Mouse (Mus musculus): ENCODE data around the gene Pde4d. TPM values are rescaled to one million over a fixed set of nuclear protein-coding genes. Genes with fewer than 3 reads are reported as not detected.
A peak's percentile ranks its signal among the peaks of the same experiment; 100 is the strongest.

Pde4d gene
- polyA plus RNA-seq, 1 experiment from 2014 or later: 19.0 TPM

DNA sequence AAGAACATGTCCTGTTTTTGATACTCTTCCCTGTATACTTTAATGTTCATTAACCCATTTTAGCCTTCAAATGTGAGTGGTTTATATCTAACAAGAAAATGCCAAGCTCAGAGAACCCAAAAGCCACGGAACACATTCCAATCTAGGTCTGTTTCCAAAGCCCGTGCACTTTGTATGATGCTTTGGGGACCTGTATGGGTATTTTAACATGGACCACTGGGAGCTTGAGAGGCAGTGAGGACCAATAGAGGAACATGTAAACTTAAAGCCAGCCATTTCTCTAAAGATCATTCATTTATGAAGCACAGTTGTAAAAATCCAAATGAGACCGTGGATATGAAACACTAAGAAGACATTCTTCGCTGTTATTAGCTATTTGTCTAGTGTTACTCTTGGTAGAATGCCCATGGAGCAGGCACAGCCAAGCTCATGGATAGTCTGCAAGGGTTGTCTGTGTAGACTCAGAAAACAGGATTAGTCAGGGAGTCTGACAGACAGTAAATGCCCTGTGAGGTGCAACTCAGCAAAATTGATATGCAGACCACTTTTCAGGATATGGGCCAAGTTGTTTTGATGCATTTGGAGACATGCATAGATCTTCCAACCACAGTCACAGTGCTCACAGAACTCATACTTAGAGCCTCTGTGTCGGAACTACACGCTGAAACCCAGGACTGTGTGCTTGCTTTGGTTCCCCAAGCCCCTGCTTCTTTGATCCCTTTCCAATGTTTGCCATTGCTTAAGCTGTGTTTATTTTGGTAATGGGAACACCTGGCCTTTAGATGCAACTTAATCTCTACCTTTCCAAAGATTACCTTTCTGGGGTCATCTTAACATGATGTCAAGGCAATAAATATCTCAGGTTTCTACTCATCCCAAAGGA is 1272.7 kb downstream of the Pde4d start:
- no peak overlapping the region for H3K4me2 ChIP-seq
- ATAC-seq (replicated peaks; ENCODE audit: low FRiP score) (no peak), DNase-seq (ENCODE audit: low spot score) (no peak)
- H3K4me3 ChIP-seq (ENCODE audit: low read depth, low read length): no peak overlapping the region
- no peaks in the 10 kb centered on the region for H3K27me3 ChIP-seq (replicated peaks; ENCODE audit: control insufficient read depth, insufficient read depth, low read length)
- H3K4me1 ChIP-seq (replicated peaks; ENCODE audit: control insufficient read depth, insufficient read depth, low read length): 0 out of 2 replicates have a peak, but pooled peaks cover 3% of the 10 kb centered on the region
- H3K36me3 ChIP-seq (ENCODE audit: control insufficient read depth, insufficient read depth, low read length): no peaks in the 10 kb centered on the region
- 85% methylated on average over 6 of the region's 6 CpGs for WGBS
- no peak overlapping the region for H3K9ac ChIP-seq (ENCODE audit: low read depth, low read length)
- H3K9me3 ChIP-seq (ENCODE audit: control insufficient read depth, low read length): no peaks in the 10 kb centered on the region
- no peak overlapping the region for H3K27ac ChIP-seq (ENCODE audit: low read depth, low read length)

GRCm38 (mm10) chr13:109727346-109727745 is 1277.6 kb downstream of the Pde4d start:
- Histone ChIP-seq H3K27me3 (replicated peaks; ENCODE audit: control insufficient read depth, insufficient read depth, low read length) (no peaks in the 10 kb centered on the region), H3K36me3 (ENCODE audit: control insufficient read depth, insufficient read depth, low read length) (no peaks in the 10 kb centered on the region), H3K9ac (ENCODE audit: low read depth, low read length) (no peak overlapping the region), H3K4me3 (ENCODE audit: low read depth, low read length) (no peak overlapping the region), H3K4me2 (no peak overlapping the region), H3K9me3 (ENCODE audit: control insufficient read depth, low read length) (no peaks in the 10 kb centered on the region), H3K27ac (ENCODE audit: low read depth, low read length) (no peak overlapping the region), H3K4me1 (replicated peaks; ENCODE audit: control insufficient read depth, insufficient read depth, low read length) (0 out of 2 replicates have a peak, but pooled peaks cover 1% of the 10 kb centered on the region)
- no peak for DNase-seq (ENCODE audit: low spot score)
- 72% methylated on average over 5 of the region's 5 CpGs for WGBS
- no peak for ATAC-seq (replicated peaks; ENCODE audit: low FRiP score)

DNA sequence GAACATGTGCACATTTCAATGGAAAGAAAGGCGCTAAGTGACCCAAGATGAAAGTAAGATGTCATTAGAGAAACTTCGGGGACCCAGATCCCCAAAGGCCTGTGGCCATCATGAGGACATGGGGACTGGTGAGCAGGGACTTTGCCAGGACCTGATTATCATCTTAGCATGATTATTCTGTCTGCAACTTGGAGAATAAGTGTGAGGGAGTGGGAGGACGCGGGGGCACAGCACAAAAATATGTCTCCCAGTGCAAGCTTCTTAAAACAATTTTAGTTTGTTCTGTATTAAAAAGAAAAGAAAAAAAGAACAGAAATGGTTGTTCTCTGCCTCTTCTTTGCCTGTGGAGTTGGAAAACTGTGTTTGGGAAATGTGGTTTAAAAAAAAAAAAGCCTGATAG is 1279.9 kb downstream of the Pde4d start:
- Histone ChIP-seq H3K27me3 (replicated peaks; ENCODE audit: control insufficient read depth, insufficient read depth, low read length) (no peaks in the 10 kb centered on the region), H3K4me2 (no peak overlapping the region), H3K9ac (ENCODE audit: low read depth, low read length) (no peak overlapping the region), H3K4me3 (ENCODE audit: low read depth, low read length) (no peak overlapping the region), H3K27ac (ENCODE audit: low read depth, low read length) (no peak overlapping the region), H3K36me3 (ENCODE audit: control insufficient read depth, insufficient read depth, low read length) (no peaks in the 10 kb centered on the region), H3K9me3 (ENCODE audit: control insufficient read depth, low read length) (no peaks in the 10 kb centered on the region), H3K4me1 (replicated peaks; ENCODE audit: control insufficient read depth, insufficient read depth, low read length) (no peaks in the 10 kb centered on the region)
- DNase-seq (ENCODE audit: low spot score) (no peak), ATAC-seq (replicated peaks; ENCODE audit: low FRiP score) (no peak)
- 91% methylated on average over 4 of the region's 4 CpGs for WGBS

DNA sequence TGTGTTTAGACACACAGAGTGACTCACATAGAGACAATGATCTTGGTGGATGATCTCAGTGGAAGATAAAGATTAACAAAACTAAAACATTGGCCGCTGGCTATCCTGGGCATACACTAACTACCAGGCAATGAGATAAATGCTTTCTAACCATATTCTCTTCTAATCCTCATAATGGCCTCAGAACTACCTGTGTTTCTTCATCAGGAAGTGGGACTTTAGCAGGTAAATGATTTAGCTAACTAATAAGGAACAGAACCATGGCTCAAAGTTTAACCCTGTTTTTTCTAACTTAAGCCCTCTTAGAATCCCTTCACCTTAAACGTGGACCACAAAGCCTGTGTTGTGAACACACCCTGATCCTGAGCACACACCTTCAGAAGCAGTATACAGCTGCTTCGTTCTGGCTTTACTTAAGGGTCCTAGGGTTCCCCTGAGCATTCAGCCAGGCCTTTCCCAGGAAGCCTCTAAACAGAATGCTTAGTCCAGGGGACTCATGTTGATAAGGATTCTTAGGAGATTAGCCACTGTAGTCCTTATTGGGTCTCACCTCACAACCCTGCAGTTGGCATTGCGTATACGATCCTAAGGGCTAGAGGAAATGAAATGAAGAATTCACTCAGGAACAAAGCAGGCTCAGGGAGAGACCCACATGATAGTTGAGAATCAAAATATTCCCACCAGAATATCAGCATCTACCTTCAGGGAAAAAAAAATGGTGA is 1283.1 kb downstream of the Pde4d start:
- 77% methylated on average over 5 of the region's 5 CpGs for whole genome bisulfite sequencing
- H3K4me1 ChIP-seq (replicated peaks; ENCODE audit: control insufficient read depth, insufficient read depth, low read length): no peaks in the 10 kb centered on the region
- no peak overlapping the region for H3K9ac ChIP-seq (ENCODE audit: low read depth, low read length)
- no peaks in the 10 kb centered on the region for H3K9me3 ChIP-seq (ENCODE audit: control insufficient read depth, low read length)
- no peaks in the 10 kb centered on the region for H3K36me3 ChIP-seq (ENCODE audit: control insufficient read depth, insufficient read depth, low read length)
- H3K27me3 ChIP-seq (replicated peaks; ENCODE audit: control insufficient read depth, insufficient read depth, low read length): no peaks in the 10 kb centered on the region
- no peak overlapping the region; the same call in 1 of the 2 replicates for H3K27ac ChIP-seq (ENCODE audit: low read depth, low read length)
- no peak for ATAC-seq (replicated peaks; ENCODE audit: low FRiP score)
- DNase-seq (ENCODE audit: low spot score): no peak
- no peak overlapping the region for H3K4me2 ChIP-seq
- H3K4me3 ChIP-seq (ENCODE audit: low read depth, low read length): no peak overlapping the region

GRCm38 (mm10) chr13:109736290-109737078 is 1286.7 kb downstream of the Pde4d start:
- H3K4me3 ChIP-seq (ENCODE audit: low read depth, low read length): no peak overlapping the region
- H3K4me2 ChIP-seq: no peak overlapping the region
- no peaks in the 10 kb centered on the region for H3K4me1 ChIP-seq (replicated peaks; ENCODE audit: control insufficient read depth, insufficient read depth, low read length)
- H3K9me3 ChIP-seq (ENCODE audit: control insufficient read depth, low read length): no peaks in the 10 kb centered on the region
- ATAC-seq (replicated peaks; ENCODE audit: low FRiP score) (0 out of 2 replicates have a peak, but pooled peaks have one; percentile 37), DNase-seq (ENCODE audit: low spot score) (no peak)
- peaks cover 4% of the 10 kb centered on the region; the same call in 1 of the 2 replicates for H3K36me3 ChIP-seq (ENCODE audit: control insufficient read depth, insufficient read depth, low read length)
- no peak overlapping the region for H3K9ac ChIP-seq (ENCODE audit: low read depth, low read length)
- H3K27ac ChIP-seq (ENCODE audit: low read depth, low read length): no peak overlapping the region
- 53% methylated on average over 8 of the region's 8 CpGs for WGBS
- no peaks in the 10 kb centered on the region for H3K27me3 ChIP-seq (replicated peaks; ENCODE audit: control insufficient read depth, insufficient read depth, low read length)

DNA sequence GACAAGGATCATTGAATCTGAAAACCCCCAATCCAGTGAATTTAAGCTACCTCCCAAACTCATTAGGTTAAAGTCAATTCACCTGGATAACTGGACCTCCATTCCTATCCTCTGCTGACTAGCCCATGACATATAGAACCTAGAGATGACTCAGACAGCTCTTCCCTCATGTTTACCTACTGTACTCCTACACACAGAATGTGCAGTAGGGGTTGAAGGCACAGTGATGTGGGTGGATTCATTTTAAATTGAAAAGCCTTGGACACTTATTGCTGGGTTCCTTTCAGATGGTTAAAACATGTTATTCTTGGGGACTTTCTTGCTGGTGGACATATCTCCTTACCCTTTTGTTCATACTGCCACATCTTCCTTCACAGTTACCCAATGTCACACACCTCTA is 1296.7 kb downstream of the Pde4d start:
- no peak overlapping the region for H3K4me3 ChIP-seq (ENCODE audit: low read depth, low read length)
- H3K36me3 ChIP-seq (ENCODE audit: control insufficient read depth, insufficient read depth, low read length): peaks cover 13% of the 10 kb centered on the region; the same call in 1 of the 2 replicates
- ATAC-seq (replicated peaks; ENCODE audit: low FRiP score) (no peak), DNase-seq (ENCODE audit: low spot score) (no peak)
- H3K9ac ChIP-seq (ENCODE audit: low read depth, low read length): no peak overlapping the region
- H3K9me3 ChIP-seq (ENCODE audit: control insufficient read depth, low read length): no peaks in the 10 kb centered on the region
- no peak overlapping the region for H3K4me2 ChIP-seq
- no peak overlapping the region for H3K27ac ChIP-seq (ENCODE audit: low read depth, low read length)
- H3K27me3 ChIP-seq (replicated peaks; ENCODE audit: control insufficient read depth, insufficient read depth, low read length): no peaks in the 10 kb centered on the region
- no peaks in the 10 kb centered on the region for H3K4me1 ChIP-seq (replicated peaks; ENCODE audit: control insufficient read depth, insufficient read depth, low read length)

- Histone ChIP-seq H3K4me3 (ENCODE audit: low read depth, low read length) (no peak overlapping the region), H3K36me3 (ENCODE audit: control insufficient read depth, insufficient read depth, low read length) (no peaks in the 10 kb centered on the region), H3K9me3 (ENCODE audit: control insufficient read depth, low read length) (no peaks in the 10 kb centered on the region), H3K4me1 (replicated peaks; ENCODE audit: control insufficient read depth, insufficient read depth, low read length) (no peaks in the 10 kb centered on the region), H3K9ac (ENCODE audit: low read depth, low read length) (no peak overlapping the region), H3K27me3 (replicated peaks; ENCODE audit: control insufficient read depth, insufficient read depth, low read length) (no peaks in the 10 kb centered on the region), H3K4me2 (no peak overlapping the region), H3K27ac (ENCODE audit: low read depth, low read length) (no peak overlapping the region)
- no peak for ATAC-seq (replicated peaks; ENCODE audit: low FRiP score)
- DNase-seq (ENCODE audit: low spot score): no peak
- WGBS: 76% methylated on average over 8 of the region's 8 CpGs
Measured at GRCm38 (mm10) chr13:109752236-109752863, 1302.6 kb downstream of the Pde4d start.

GRCm38 (mm10) chr13:109756854-109757253 is 1307.1 kb downstream of the Pde4d start:
- H3K27me3 ChIP-seq (replicated peaks; ENCODE audit: control insufficient read depth, insufficient read depth, low read length): no peaks in the 10 kb centered on the region
- no peaks in the 10 kb centered on the region for H3K4me1 ChIP-seq (replicated peaks; ENCODE audit: control insufficient read depth, insufficient read depth, low read length)
- no peaks in the 10 kb centered on the region for H3K36me3 ChIP-seq (ENCODE audit: control insufficient read depth, insufficient read depth, low read length)
- ATAC-seq (replicated peaks; ENCODE audit: low FRiP score) (no peak), DNase-seq (ENCODE audit: low spot score) (no peak)
- H3K4me2 ChIP-seq: no peak overlapping the region
- no peak overlapping the region for H3K9ac ChIP-seq (ENCODE audit: low read depth, low read length)
- WGBS: 88% methylated on average over 5 of the region's 5 CpGs
- H3K27ac ChIP-seq (ENCODE audit: low read depth, low read length): no peak overlapping the region
- H3K4me3 ChIP-seq (ENCODE audit: low read depth, low read length): no peak overlapping the region
- H3K9me3 ChIP-seq (ENCODE audit: control insufficient read depth, low read length): no peaks in the 10 kb centered on the region
